In genomic region chr16:3577658-3578057, GRCm38 (mm10) we compare ENCODE assay signal across 16 mouse cellular contexts. TPM values are rescaled to one million over a fixed set of nuclear protein-coding genes. Genes with fewer than 3 reads are reported as not detected.
DNase-seq lines count a peak whose midpoint lies in the region; TF ChIP-seq lines count a peak whose summit lies in the region.
"Not testable (repeated sequence)": the region's sequence is repeated elsewhere in the genome, so short reads cannot be mapped to it uniquely, and the experiment has no call there.
"Had no signal": no experiment of that assay in that cellular context is flagged by ENCODE, and none has a peak within 500 bp of the region (broad histone marks: within the 10 kb centered on the region; RNA-seq: fewer than 3 reads in every experiment).

No protein-coding gene starts in this region.

- in situ Hi-C loops in CH12.LX (cut with MboI; ENCODE audit: low pct_ligation_motif_present, low pct_unique_long_range_greater_than_20kb, low sequenced_read_pairs), result not testable (repeated sequence)

- not testable (repeated sequence) for H3K36me3 ChIP-seq in CH12.LX (replicated peaks in 1 of 2; ENCODE audit: control insufficient read depth in 1 of 2, insufficient read depth in 1 of 2, low read length in 1 of 2)

- H3K4me2 ChIP-seq in CH12.LX (ENCODE audit: insufficient read depth, low read depth, poor library complexity, severe bottlenecking), result peak overlapping the region; percentile 56; the same call in 1 of the 2 replicates

- dilution Hi-C loops in CH12.LX (cut with MboI; ENCODE audit: extremely low pct_ligation_motif_present, extremely low pct_unique_long_range_greater_than_20kb, low sequenced_read_pairs), result not testable (repeated sequence)

- not testable (repeated sequence) for H3K4me3 ChIP-seq in CH12.LX (replicated peaks in 1 of 3; ENCODE audit: low read depth in 2 of 3, low read length in 2 of 3, poor library complexity in 1 of 3)

- peak; percentile 0; the same call in 1 of the 2 replicates for TF ChIP-seq RAD21 in CH12.LX (IDR thresholded peaks at IDR 0.05; ENCODE audit: low read depth, low read length)

- not testable (repeated sequence) for H3K79me2 ChIP-seq in CH12.LX (replicated peaks; ENCODE audit: control insufficient read depth, extremely low read depth, insufficient read depth, poor library complexity, severe bottlenecking)

- not testable (repeated sequence) for TF ChIP-seq CTCF in CH12.LX (conservative IDR thresholded peaks at IDR 0.05 in 1 of 2, IDR thresholded peaks at IDR 0.05 in 1 of 2; ENCODE audit: low read depth in 2 of 2, low read length in 2 of 2)

- not testable (repeated sequence) for H3K9me3 ChIP-seq in CH12.LX (replicated peaks; ENCODE audit: low read length)

- H3K4me1 ChIP-seq in CH12.LX (ENCODE audit: control insufficient read depth in 1 of 2, insufficient read depth in 2 of 2), result peaks cover 10 to 35% of the 10 kb centered on the region in 2 experiments; a peak in 3 of 4 replicates

- H3K27ac ChIP-seq in CH12.LX (ENCODE audit: insufficient read depth, low read depth), result peak overlapping the region; percentile 13; the same call in 1 of the 2 replicates

- peak; percentile 81 for DNase-seq in A20 (ENCODE audit: low read depth, low spot score)
- peak; percentile 94 for DNase-seq in CH12.LX (ENCODE audit: extremely low read depth)

- peak; percentile 98 for TF ChIP-seq EP300 in CH12.LX (IDR thresholded peaks at IDR 0.05; ENCODE audit: low read length)

- not testable (repeated sequence) for H3K27me3 ChIP-seq in CH12.LX (replicated peaks)

- TF ChIP-seq POLR2A in CH12.LX (IDR thresholded peaks at IDR 0.05; ENCODE audit: low read depth, low read length), result not testable (repeated sequence)

- not testable (repeated sequence) for H3K9ac ChIP-seq in CH12.LX (ENCODE audit: insufficient read depth, low read depth)

TF ChIP-seq in CH12.LX, 34 proteins besides CTCF, POLR2A, EP300 and RAD21:
- TF ChIP-seq MAZ (IDR thresholded peaks at IDR 0.05; ENCODE audit: low read depth, low read length), result 0 out of 2 replicates have a peak, but pooled peaks have one; percentile 67
- TF ChIP-seq MAFK (IDR thresholded peaks at IDR 0.05; ENCODE audit: insufficient replicate concordance, low read length), result peak; percentile 76
- TF ChIP-seq CHD2 (IDR thresholded peaks at IDR 0.05; ENCODE audit: low read length), result peak; percentile 73
- peak; percentile 97 for TF ChIP-seq JUND (conservative IDR thresholded peaks at IDR 0.05; ENCODE audit: low read depth, low read length)
- TF ChIP-seq JUN (IDR thresholded peaks at IDR 0.05; ENCODE audit: insufficient read depth, low read depth, low read length), result peak; percentile 96
- peak; percentile 96 for TF ChIP-seq TCF12 (IDR thresholded peaks at IDR 0.05; ENCODE audit: low read depth, low read length)
- TF ChIP-seq MYC (IDR thresholded peaks at IDR 0.05; ENCODE audit: low read depth, low read length), result peak; percentile 72; the same call in 1 of the 2 replicates
- TF ChIP-seq KAT2A (IDR thresholded peaks at IDR 0.05; ENCODE audit: insufficient replicate concordance, low read length), result 0 out of 2 replicates have a peak, but pooled peaks have one; percentile 58
- peak; percentile 98 for TF ChIP-seq IRF4 (IDR thresholded peaks at IDR 0.05; ENCODE audit: low read depth, low read length)
- peak; percentile 47; the same call in 1 of the 2 replicates for TF ChIP-seq MAX (IDR thresholded peaks at IDR 0.05; ENCODE audit: low read length)
- TF ChIP-seq ETS1 (conservative IDR thresholded peaks at IDR 0.05; ENCODE audit: low read depth, low read length), result peak; percentile 99
- peak; percentile 96 for TF ChIP-seq BHLHE40 (IDR thresholded peaks at IDR 0.05; ENCODE audit: low read depth, low read length)
- peak; percentile 87 for TF ChIP-seq MEF2A (IDR thresholded peaks at IDR 0.05; ENCODE audit: borderline replicate concordance, low read depth, low read length)
- peak; percentile 84 for TF ChIP-seq RCOR1 (conservative IDR thresholded peaks at IDR 0.05; ENCODE audit: low read depth, low read length)
- TF ChIP-seq SIN3A (IDR thresholded peaks at IDR 0.05; ENCODE audit: low read length), result peak; percentile 54

RNA-seq across cellular contexts. Expression of gene Olfr161, which starts 13.2 kb away (rescaled TPM):
- not detected in 2 replicates for total RNA-seq in CH12.LX (2012; rRNA removed)
- not detected in 2 replicates for total RNA-seq in CH12.LX (2014; rRNA removed)
- 0.03 and 0.04 TPM in 2 replicates for polyA plus RNA-seq in CH12.LX (2012; ENCODE audit: insufficient read length, low read depth)
- total RNA-seq: adrenal gland, adult 18-20 months; adrenal gland, adult 2 months; adrenal gland, adult 8-10 months; adrenal gland, postnatal 10 days; adrenal gland, postnatal 14 days; adrenal gland, postnatal 25 days; adrenal gland, postnatal 36 days; adrenal gland, postnatal 4 days; MEL had no signal
- polyA plus RNA-seq: adrenal gland, adult 2 months; brain, embryonic 14.5 days; C2C12; cerebellum, adult 2 months; G1E; Patski had no signal
